Mouse (Mus musculus) ES-Bruce4 (cell line): ENCODE results near the gene Snx33.

Experiments
- CTCF ChIP-seq: IDR thresholded peaks from one replicate; pipeline ENCODE4 v1.8.1; 2011; ENCODE audit warnings: low read depth, low read length
- EP300 ChIP-seq: IDR thresholded peaks from 2 replicates; pipeline ENCODE4 v1.6.1; 2011; ENCODE audit warnings: low read depth, low read length; ENCODE audit not compliant: insufficient read depth
- POLR2A ChIP-seq: IDR thresholded peaks from one replicate; pipeline ENCODE4 v1.8.1; 2011; ENCODE audit warnings: low read length; ENCODE audit not compliant: insufficient read depth

GRCm38 (mm10) chr9:56930556-56930955 is 2.4 kb upstream of the Snx33 start:
- TF ChIP-seq POLR2A (no peak), EP300 (no peak), CTCF (no peak)
